Mouse (Mus musculus) small intestine, adult 10 weeks (tissue): ENCODE data around the gene Olfr282. TPM values are rescaled to one million over a fixed set of nuclear protein-coding genes. Genes with fewer than 3 reads are reported as not detected.

ENCODE experiments used
- polyA plus RNA-seq: library from polyadenylated mRNA; stranded (reverse); fragments of 350-450 nt; fragmentation: Illumina TruSeq; extraction: RNeasy Lipid Tissue Mini Kit (QIAGEN cat#74804); gene quantifications from one replicate; pipeline ENCODE4 v1.2.3, GENCODE M21; 2014; ENCODE audit warnings: low replicate concordance

Olfr282 gene
- polyA plus RNA-seq: not detected

DNA sequence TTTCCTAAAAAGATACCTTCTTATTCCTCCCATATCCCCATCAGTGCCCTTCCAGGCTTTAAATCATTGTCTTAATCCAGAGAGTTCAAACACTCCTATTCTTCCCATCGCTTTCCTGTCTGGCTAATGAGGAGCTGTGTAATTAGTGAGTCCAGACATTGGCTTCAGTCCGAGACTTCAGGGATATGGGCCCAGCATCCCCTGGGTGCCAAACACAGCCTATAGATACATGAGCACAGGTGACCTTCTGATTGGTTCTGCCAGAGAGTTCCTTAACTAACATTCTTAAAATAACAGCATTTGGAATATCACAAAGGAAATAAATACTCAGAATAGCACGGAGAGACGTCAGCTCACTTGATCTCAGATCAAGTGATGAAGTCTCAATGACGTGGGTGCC is at the start of gene Olfr282:
TSS of gene Olfr282 (plus strand) at position 301 of the 400 bp plus-strand sequence.

DNA sequence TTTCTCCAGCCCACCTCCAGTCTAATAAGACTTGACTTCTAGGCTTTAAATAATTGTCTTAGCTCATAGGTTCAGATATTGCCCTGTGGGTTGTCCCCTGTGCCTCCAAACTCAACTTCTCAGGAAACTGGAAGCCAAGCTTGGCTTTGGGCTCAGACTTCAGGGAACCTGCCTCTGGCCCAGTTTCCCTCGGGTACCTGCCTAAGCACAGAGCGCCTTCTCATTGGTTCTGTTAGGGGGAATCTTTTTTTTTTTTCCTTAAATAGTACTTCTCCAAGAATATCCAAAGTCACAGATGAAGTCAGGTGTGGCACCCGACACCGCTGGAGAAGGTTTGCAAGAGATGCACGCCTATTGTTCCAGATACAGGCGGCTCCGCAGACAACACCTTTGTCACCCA is 21.3 kb downstream of the Olfr282 start, which contains the start of gene Olfr281:
TSS of gene Olfr281 (plus strand) at position 301 of the 400 bp plus-strand sequence.

DNA sequence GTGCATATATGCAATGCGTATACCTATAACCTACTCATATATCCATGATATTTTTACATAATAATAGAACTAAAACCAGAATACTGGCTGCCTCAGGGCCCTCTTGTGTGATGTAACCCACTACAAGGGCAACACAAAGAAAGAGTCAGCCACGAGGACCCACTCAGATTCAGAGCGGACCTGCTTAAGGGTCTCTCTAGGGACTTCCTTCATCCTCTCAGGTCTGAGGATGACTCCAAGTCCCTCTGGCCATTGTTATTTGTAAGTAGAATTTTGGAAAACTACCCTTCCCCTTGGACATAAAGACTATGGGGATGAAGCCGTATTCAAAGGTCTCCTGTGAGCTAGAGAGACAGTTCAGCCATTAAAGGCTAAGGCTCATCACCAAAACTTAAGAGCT is 38.6 kb downstream of the Olfr282 start, which contains the start of gene OR5BS1P:
TSS of gene OR5BS1P (plus strand) at position 301 of the 400 bp plus-strand sequence.

DNA sequence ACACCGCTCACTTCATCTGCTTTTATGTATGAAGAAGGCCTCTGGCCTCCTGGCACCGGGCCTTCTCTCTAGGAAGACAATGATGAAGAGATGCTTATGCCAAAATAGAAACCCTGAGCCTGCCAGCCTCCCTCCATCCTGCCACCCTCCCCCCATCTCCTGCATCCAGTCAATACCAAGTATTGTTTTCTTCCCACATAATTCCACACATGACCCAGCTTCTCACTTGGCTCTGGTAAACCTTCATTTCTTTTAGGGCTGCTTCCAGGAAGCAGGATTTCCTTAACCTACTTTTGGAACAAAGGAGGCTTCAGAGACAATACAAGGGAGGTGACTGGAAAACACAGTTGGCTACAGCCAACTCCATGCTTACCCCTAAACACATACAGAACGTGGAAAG is 51.7 kb downstream of the Olfr282 start, which contains the start of gene Lalba:
TSS of gene Lalba (minus strand) at position 21 of the 400 bp plus-strand sequence.

Other genes with a start within 250 kb of the Olfr282 start
- gene Olfr288, start 235.7 kb upstream of the Olfr282 start, polyA plus RNA-seq: not detected
- gene Gm44579, start 210.2 kb upstream of the Olfr282 start, polyA plus RNA-seq: not detected
- not detected for gene Olfr287, start 210.2 kb upstream of the Olfr282 start, polyA plus RNA-seq
- gene Olfr286, start 196.8 kb upstream of the Olfr282 start, polyA plus RNA-seq: not detected
- gene H1fnt, start 173.9 kb upstream of the Olfr282 start, polyA plus RNA-seq: not detected
- 0.63 TPM for gene Zfp641, start 135.1 kb upstream of the Olfr282 start, polyA plus RNA-seq
- not detected for gene Olfr285, start 113.9 kb upstream of the Olfr282 start, polyA plus RNA-seq
- not detected for gene Olfr284, start 90.2 kb upstream of the Olfr282 start, polyA plus RNA-seq
- gene Olfr283, start 50.3 kb upstream of the Olfr282 start, polyA plus RNA-seq: not detected
- gene Olfr281, start 21.4 kb downstream of the Olfr282 start, polyA plus RNA-seq: not detected
- gene OR5BS1P, start 38.7 kb downstream of the Olfr282 start, polyA plus RNA-seq: not detected
- not detected for gene Lalba, start 51.5 kb downstream of the Olfr282 start, polyA plus RNA-seq
- gene Olfr279, start 61.2 kb downstream of the Olfr282 start, polyA plus RNA-seq: not detected
- 28.5 TPM for gene Kansl2, start 103.0 kb downstream of the Olfr282 start, polyA plus RNA-seq
- gene Ccnt1, start 139.7 kb downstream of the Olfr282 start, polyA plus RNA-seq: 58.6 TPM
- gene 4930415O20Rik, start 139.8 kb downstream of the Olfr282 start, polyA plus RNA-seq: not detected
- 3.0 TPM for gene Adcy6, start 178.9 kb downstream of the Olfr282 start, polyA plus RNA-seq
- gene Cacnb3, start 199.6 kb downstream of the Olfr282 start, polyA plus RNA-seq: 0.22 TPM
- 1.6 TPM for gene Ddx23, start 231.7 kb downstream of the Olfr282 start, polyA plus RNA-seq
- gene Rnd1, start 246.2 kb downstream of the Olfr282 start, polyA plus RNA-seq: not detected